Mouse (Mus musculus) heart, embryonic 12.5 days (tissue): ENCODE data around the gene Iqsec2. TPM values are rescaled to one million over a fixed set of nuclear protein-coding genes. Genes with fewer than 3 reads are reported as not detected.
A peak's percentile ranks its signal among the peaks of the same experiment; 100 is the strongest.
"Not testable (repeated sequence)": the region's sequence is repeated elsewhere in the genome, so short reads cannot be mapped to it uniquely, and the experiment has no call there.

Experiments
- ATAC-seq: fragments of 200-750 bp; cut with Nextera tagmentation; 2 replicates; pipeline ENCODE4 v1.8.0; 2017; ENCODE audit warnings: moderate TSS enrichment, moderate library complexity; ENCODE audit not compliant: insufficient number of reproducible peaks, low FRiP score
- H3K27ac ChIP-seq: fragments of 300-500 bp; sonication (generic); 2 replicates; pipeline ENCODE4 v1.5.1; 2016; ENCODE audit warnings: mild to moderate bottlenecking, moderate library complexity; ENCODE audit not compliant: poor library complexity, severe bottlenecking
- H3K27me3 ChIP-seq: fragments of 300-500 bp; sonication (generic); replicated peaks from 2 replicates; pipeline ENCODE4 v1.6.1; 2016; ENCODE audit warnings: mild to moderate bottlenecking, moderate library complexity
- H3K36me3 ChIP-seq: fragments of 300-500 bp; sonication (generic); 2 replicates; pipeline ENCODE4 v1.6.1; 2016; ENCODE audit warnings: mild to moderate bottlenecking, moderate library complexity
- H3K4me1 ChIP-seq: fragments of 300-500 bp; sonication (generic); replicated peaks from 2 replicates; pipeline ENCODE4 v1.6.1; 2016; ENCODE audit warnings: mild to moderate bottlenecking
- H3K4me2 ChIP-seq: fragments of 300-500 bp; sonication (generic); 2 replicates; pipeline ENCODE4 v1.6.1; 2016; ENCODE audit warnings: mild to moderate bottlenecking, moderate library complexity
- H3K4me3 ChIP-seq: fragments of 300-500 bp; sonication (generic); 2 replicates; pipeline ENCODE4 v1.5.1; 2016; ENCODE audit warnings: mild to moderate bottlenecking
- H3K9ac ChIP-seq: fragments of 300-500 bp; sonication (generic); 2 replicates; pipeline ENCODE4 v1.6.1; 2016; ENCODE audit warnings: mild to moderate bottlenecking, moderate library complexity
- H3K9me3 ChIP-seq: fragments of 300-500 bp; sonication (generic); replicated peaks from 2 replicates; pipeline ENCODE4 v1.6.1; 2016; ENCODE audit warnings: mild to moderate bottlenecking, moderate library complexity
- WGBS: fragments of 180-500 bp; shearing (Covaris S2); methylation state at CpG from one replicate; pipeline ENCODE4 v1.1.7; 2016; 5-methylcytosine and 5-hydroxymethylcytosine counted together
- polyA plus RNA-seq: library from polyadenylated mRNA; unstranded; fragments of >200 nt; fragmentation: Nextera tagmentation; extraction: Ambion mirVana; gene quantifications from 2 replicates; pipeline ENCODE4 v1.2.1, GENCODE M21; 2016

Gene Iqsec2
- polyA plus RNA-seq, 1 experiment from 2014 or later, result 22.1 TPM

- Histone ChIP-seq H3K4me2 (no peak overlapping the region), H3K9me3 (no peaks in the 10 kb centered on the region), H3K4me3 (no peak overlapping the region), H3K27me3 (peaks cover 78% of the 10 kb centered on the region), H3K9ac (no peak overlapping the region), H3K4me1 (no peaks in the 10 kb centered on the region), H3K36me3 (peaks cover 6% of the 10 kb centered on the region), H3K27ac (no peak overlapping the region)
- WGBS, result 72% methylated on average over 4 of the region's 4 CpGs
- ATAC-seq, result no peak
Observed at GRCm38 (mm10) chrX:152221721-152222120, 77.7 kb downstream of the Iqsec2 start.

- ATAC-seq, result no peak
- Histone ChIP-seq H3K9ac (no peak overlapping the region), H3K4me3 (no peak overlapping the region), H3K4me1 (no peaks in the 10 kb centered on the region), H3K4me2 (no peak overlapping the region), H3K36me3 (peaks cover 6% of the 10 kb centered on the region), H3K27me3 (peaks cover 76% of the 10 kb centered on the region), H3K27ac (no peak overlapping the region), H3K9me3 (no peaks in the 10 kb centered on the region)
- WGBS, result 47% methylated on average over 9 of the region's 9 CpGs
Observed at GRCm38 (mm10) chrX:152222226-152222625, 78.2 kb downstream of the Iqsec2 start.

GRCm38 (mm10) chrX:152223313-152223712 is 79.2 kb downstream of the Iqsec2 start:
- Histone ChIP-seq H3K36me3 (peaks cover 6% of the 10 kb centered on the region), H3K4me1 (no peaks in the 10 kb centered on the region), H3K9ac (no peak overlapping the region), H3K4me2 (no peak overlapping the region), H3K9me3 (no peaks in the 10 kb centered on the region), H3K27me3 (peaks cover 74% of the 10 kb centered on the region), H3K4me3 (no peak overlapping the region), H3K27ac (no peak overlapping the region)
- no peak for ATAC-seq
- 87% methylated on average over 5 of the region's 6 CpGs for WGBS

GRCm38 (mm10) chrX:152224280-152224679 is 80.2 kb downstream of the Iqsec2 start:
- Histone ChIP-seq H3K4me1 (no peaks in the 10 kb centered on the region), H3K36me3 (peaks cover 6% of the 10 kb centered on the region; the same call in 1 of the 2 replicates), H3K9me3 (no peaks in the 10 kb centered on the region), H3K4me3 (no peak overlapping the region), H3K4me2 (no peak overlapping the region), H3K27me3 (peaks cover 65% of the 10 kb centered on the region), H3K9ac (no peak overlapping the region), H3K27ac (no peak overlapping the region)
- no peak for ATAC-seq
- WGBS, result 87% methylated on average over 5 of the region's 5 CpGs

- Histone ChIP-seq H3K9me3 (no peaks in the 10 kb centered on the region), H3K27ac (peak within 1 kb of the TSS; percentile 81), H3K27me3 (no peaks in the 10 kb centered on the region), H3K4me1 (peaks cover 15% of the 10 kb centered on the region), H3K36me3 (peaks cover 10% of the 10 kb centered on the region), H3K9ac (peak within 1 kb of the TSS; percentile 99), H3K4me2 (peak within 1 kb of the TSS; percentile 74), H3K4me3 (peak within 1 kb of the TSS; percentile 99)
- WGBS, result 1% methylated on average over 68 of the region's 69 CpGs
- ATAC-seq, result peak; percentile 98
Observed at GRCm38 (mm10) chrX:152232781-152233763, 89.0 kb downstream of the Iqsec2 start, which contains the start of gene Kdm5c. Kdm5c (plus strand) TSS chrX:152233020.

GRCm38 (mm10) chrX:152234125-152234524 is 90.1 kb downstream of the Iqsec2 start:
- H3K4me3 ChIP-seq, result peak overlapping the region; percentile 99
- 22% methylated on average over 3 of the region's 3 CpGs for WGBS
- H3K4me1 ChIP-seq, result peaks cover 15% of the 10 kb centered on the region
- H3K9ac ChIP-seq, result peak overlapping the region; percentile 99
- no peak overlapping the region for H3K27ac ChIP-seq
- H3K9me3 ChIP-seq, result no peaks in the 10 kb centered on the region
- H3K27me3 ChIP-seq, result no peaks in the 10 kb centered on the region
- ATAC-seq, result no peak
- H3K4me2 ChIP-seq, result peak overlapping the region; percentile 74
- H3K36me3 ChIP-seq, result peaks cover 15% of the 10 kb centered on the region

- H3K9ac ChIP-seq, result no peak overlapping the region
- peaks cover 31% of the 10 kb centered on the region for H3K36me3 ChIP-seq
- peaks cover 15% of the 10 kb centered on the region for H3K4me1 ChIP-seq
- ATAC-seq, result no peak
- H3K9me3 ChIP-seq, result no peaks in the 10 kb centered on the region
- no peaks in the 10 kb centered on the region for H3K27me3 ChIP-seq
- WGBS, result 70% methylated on average over 2 of the region's 2 CpGs
- no peak overlapping the region for H3K27ac ChIP-seq
- peak overlapping the region; percentile 74 for H3K4me2 ChIP-seq
- no peak overlapping the region for H3K4me3 ChIP-seq
Observed at GRCm38 (mm10) chrX:152235758-152236157, 91.7 kb downstream of the Iqsec2 start.

GRCm38 (mm10) chrX:152243140-152243539 is 99.1 kb downstream of the Iqsec2 start:
- not testable (repeated sequence) for H3K4me1 ChIP-seq, H3K27ac ChIP-seq, H3K4me3 ChIP-seq, H3K4me2 ChIP-seq, H3K27me3 ChIP-seq, ATAC-seq, H3K9ac ChIP-seq, H3K9me3 ChIP-seq
- H3K36me3 ChIP-seq, result peaks cover 85% of the 10 kb centered on the region
- 82% methylated on average over 6 of the region's 6 CpGs for WGBS

GRCm38 (mm10) chrX:152244492-152245189 is 100.6 kb downstream of the Iqsec2 start:
- Histone ChIP-seq H3K36me3 (peaks cover 89% of the 10 kb centered on the region), H3K9ac (no peak overlapping the region)
- WGBS, result 85% methylated on average over 2 of the region's 2 CpGs

GRCm38 (mm10) chrX:152271189-152271588 is 127.1 kb downstream of the Iqsec2 start:
- peaks cover 95% of the 10 kb centered on the region for H3K36me3 ChIP-seq
- H3K9me3 ChIP-seq, result no peaks in the 10 kb centered on the region
- ATAC-seq, result no peak
- H3K4me2 ChIP-seq, result no peak overlapping the region
- H3K9ac ChIP-seq, result no peak overlapping the region
- H3K27me3 ChIP-seq, result no peaks in the 10 kb centered on the region
- H3K4me3 ChIP-seq, result no peak overlapping the region
- no peak overlapping the region for H3K27ac ChIP-seq
- WGBS, result 96% methylated on average over 11 of the region's 11 CpGs
- H3K4me1 ChIP-seq, result no peaks in the 10 kb centered on the region

More at GRCm38 (mm10) chrX:152244492-152245189, 100.6 kb downstream of the Iqsec2 start:
- Histone ChIP-seq H3K27ac (no peak overlapping the region), H3K4me2 (no peak overlapping the region), H3K9me3 (no peaks in the 10 kb centered on the region), H3K27me3 (no peaks in the 10 kb centered on the region), H3K4me1 (no peaks in the 10 kb centered on the region), H3K4me3 (no peak overlapping the region)
- ATAC-seq, result no peak
